Mouse (Mus musculus) liver, embryonic 16.5 days (tissue): ENCODE results near the gene AC109138.7. TPM values are rescaled to one million over a fixed set of nuclear protein-coding genes. Genes with fewer than 3 reads are reported as not detected.
A peak's percentile ranks its signal among the peaks of the same experiment; 100 is the strongest.

ENCODE experiments used
- ATAC-seq: fragments of 200-750 bp; cut with Nextera tagmentation; 2 replicates; pipeline ENCODE4 v1.8.0; 2017; ENCODE audit warnings: low read depth, mild to moderate bottlenecking, moderate number of reproducible peaks, moderate library complexity
- H3K27ac ChIP-seq: fragments of 300-500 bp; sonication (generic); 2 replicates; pipeline ENCODE4 v1.5.1; 2014; ENCODE audit warnings: mild to moderate bottlenecking, low read length
- H3K27me3 ChIP-seq: fragments of 300-500 bp; sonication (generic); 2 replicates; pipeline ENCODE4 v1.6.1; 2014; ENCODE audit warnings: low read depth, low read length, mixed read lengths; ENCODE audit not compliant: control insufficient read depth, insufficient read depth
- H3K36me3 ChIP-seq: fragments of 300-500 bp; sonication (generic); 2 replicates; pipeline ENCODE4 v1.6.1; 2014; ENCODE audit warnings: mild to moderate bottlenecking; ENCODE audit not compliant: control insufficient read depth, insufficient read depth
- H3K4me1 ChIP-seq: fragments of 300-500 bp; sonication (generic); 2 replicates; pipeline ENCODE4 v1.6.1; 2014; ENCODE audit warnings: low read depth, low read length, mixed read lengths; ENCODE audit not compliant: control insufficient read depth
- H3K4me2 ChIP-seq: fragments of 300-500 bp; sonication (generic); 2 replicates; pipeline ENCODE4 v1.6.1; 2014; ENCODE audit warnings: low read depth, low read length, mixed read lengths
- H3K4me3 ChIP-seq: fragments of 300-500 bp; sonication (generic); 2 replicates; pipeline ENCODE4 v1.5.1; 2014; ENCODE audit warnings: low read depth, mild to moderate bottlenecking, low read length
- H3K9ac ChIP-seq: fragments of 300-500 bp; sonication (generic); 2 replicates; pipeline ENCODE4 v1.6.1; 2014; ENCODE audit warnings: low read depth, low read length
- H3K9me3 ChIP-seq: fragments of 300-500 bp; sonication (generic); replicated peaks from 2 replicates; pipeline ENCODE4 v1.6.1; 2016; ENCODE audit warnings: low read length; ENCODE audit not compliant: control insufficient read depth
- WGBS: fragments of 180-500 bp; shearing (Covaris S2); extraction: QIAGEN DNeasy Blood & Tissue Kit; methylation state at CpG from one replicate; pipeline ENCODE4 v1.1.7; 2014; ENCODE audit not compliant: insufficient replicate concordance; 5-methylcytosine and 5-hydroxymethylcytosine counted together
- microRNA-seq: library from miRNA; unstranded; fragments of <30 nt; microRNA quantifications from one replicate; pipeline ENCODE4, GENCODE M21; 2016
- polyA plus RNA-seq: library from polyadenylated mRNA; unstranded; fragments of >200 nt; fragmentation: Nextera tagmentation; extraction: Ambion mirVana; gene quantifications from 2 replicates; pipeline ENCODE4 v1.2.1, GENCODE M21; 2015

The AC109138.7 gene
- polyA plus RNA-seq, 1 experiment from 2014 or later = not detected

- Histone ChIP-seq H3K9ac (no peak overlapping the region), H3K36me3 (no peaks in the 10 kb centered on the region), H3K4me3 (no peak overlapping the region), H3K4me2 (no peak overlapping the region), H3K27ac (no peak overlapping the region), H3K4me1 (peaks cover 6% of the 10 kb centered on the region; the same call in 1 of the 2 replicates), H3K27me3 (no peaks in the 10 kb centered on the region; the same call in 1 of the 2 replicates), H3K9me3 (no peaks in the 10 kb centered on the region)
- ATAC-seq = no peak
- 62% methylated on average over 4 of the region's 4 CpGs for WGBS
These were observed 51.8 kb downstream of the AC109138.7 start for GRCm38 (mm10) chr19:4265956-4266355.

DNA sequence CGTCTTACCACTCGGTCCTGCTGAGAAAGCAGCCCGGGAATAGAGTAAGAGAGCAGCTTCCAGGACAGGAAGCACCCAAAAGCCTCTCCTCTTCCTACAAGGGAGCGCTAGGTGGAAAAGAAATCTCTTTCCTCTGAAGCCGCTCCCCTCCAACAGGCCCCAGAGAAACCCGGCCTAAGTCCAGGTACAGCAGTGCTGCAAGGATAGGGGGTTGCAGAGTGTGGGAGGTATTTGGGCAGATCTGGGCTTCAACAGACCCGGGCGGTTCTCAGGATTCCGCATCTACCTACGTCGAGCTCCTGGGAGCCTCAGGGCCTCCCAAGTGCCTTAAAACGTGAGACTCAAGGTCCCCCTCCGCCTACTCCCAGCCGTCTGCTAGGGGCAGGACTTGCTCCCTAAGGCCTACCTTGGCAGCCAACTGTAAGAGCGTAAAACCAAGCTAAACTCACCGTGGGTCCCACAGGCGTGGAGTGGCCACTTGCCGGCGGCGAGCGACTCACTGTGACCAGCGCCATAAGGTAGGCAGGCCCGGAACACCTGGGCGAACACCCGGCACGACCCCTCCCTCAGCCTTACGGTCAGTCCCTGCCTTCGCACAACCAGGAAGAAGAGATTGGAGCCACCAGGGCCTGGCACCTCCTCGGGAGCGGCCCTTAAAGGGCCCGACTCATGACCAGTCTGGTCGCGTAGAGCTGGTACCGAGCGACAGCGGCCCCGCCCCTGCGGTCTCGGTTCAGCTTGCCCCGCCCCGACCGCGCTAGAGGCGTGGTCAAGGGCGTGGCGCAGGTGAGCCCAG is 54.6 kb downstream of the AC109138.7 start, which contains the start of gene Ssh3:
Ssh3 (minus strand) TSS at position 615 of the 796 bp plus-strand sequence.
- Histone ChIP-seq H3K4me3 (peak within 1 kb of the TSS; percentile 57), H3K9me3 (no peaks in the 10 kb centered on the region), H3K4me1 (peaks cover 6% of the 10 kb centered on the region; the same call in 1 of the 2 replicates), H3K27me3 (no peaks in the 10 kb centered on the region; the same call in 1 of the 2 replicates), H3K9ac (peak within 1 kb of the TSS; percentile 44; the same call in 1 of the 2 replicates), H3K4me2 (peak within 1 kb of the TSS; percentile 63), H3K27ac (no peak within 1 kb of the TSS), H3K36me3 (no peaks in the 10 kb centered on the region)
- 14% methylated on average over 46 of the region's 46 CpGs for WGBS
- peak; percentile 87 for ATAC-seq

- H3K27ac ChIP-seq = no peak overlapping the region
- ATAC-seq = no peak
- H3K4me1 ChIP-seq = peaks cover 6% of the 10 kb centered on the region; the same call in 1 of the 2 replicates
- no peaks in the 10 kb centered on the region; the same call in 1 of the 2 replicates for H3K27me3 ChIP-seq
- no peak overlapping the region for H3K4me2 ChIP-seq
- H3K36me3 ChIP-seq = no peaks in the 10 kb centered on the region
- WGBS = 62% methylated on average over 6 of the region's 6 CpGs
- H3K9me3 ChIP-seq = no peaks in the 10 kb centered on the region
- no peak overlapping the region for H3K4me3 ChIP-seq
- no peak overlapping the region for H3K9ac ChIP-seq
These were observed 56.0 kb downstream of the AC109138.7 start for GRCm38 (mm10) chr19:4270187-4270586.

- no peak for ATAC-seq
- WGBS = 83% methylated on average over 11 of the region's 11 CpGs
- H3K36me3 ChIP-seq = no peaks in the 10 kb centered on the region
- H3K9ac ChIP-seq = no peak overlapping the region
- no peaks in the 10 kb centered on the region; the same call in 1 of the 2 replicates for H3K27me3 ChIP-seq
- H3K4me3 ChIP-seq = no peak overlapping the region
- H3K4me1 ChIP-seq = peaks cover 6% of the 10 kb centered on the region; the same call in 1 of the 2 replicates
- H3K9me3 ChIP-seq = no peaks in the 10 kb centered on the region
- H3K27ac ChIP-seq = no peak overlapping the region
- no peak overlapping the region for H3K4me2 ChIP-seq
These were observed 56.8 kb downstream of the AC109138.7 start for GRCm38 (mm10) chr19:4270972-4271371.

DNA sequence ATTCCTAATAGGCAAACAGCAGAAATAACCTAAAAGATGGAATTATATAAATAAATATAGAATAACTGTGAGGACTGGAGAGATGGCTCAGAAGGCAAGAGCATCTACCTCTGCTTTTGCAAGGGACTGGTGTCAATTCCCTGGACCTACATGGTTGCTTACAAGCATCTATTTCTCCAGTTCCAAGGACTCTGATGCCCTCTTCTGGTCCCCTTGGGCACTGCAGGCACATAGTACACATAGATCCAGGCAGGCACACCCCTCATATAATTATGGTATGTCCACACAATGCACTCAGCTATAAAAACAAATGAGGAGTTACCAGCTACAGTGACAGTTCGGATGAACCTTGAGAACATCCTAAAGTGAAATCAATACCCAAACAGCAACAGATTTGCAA is 65.3 kb downstream of the AC109138.7 start:
- no peak overlapping the region for H3K9ac ChIP-seq
- ATAC-seq = no peak
- peaks cover 13% of the 10 kb centered on the region for H3K4me1 ChIP-seq
- 78% methylated on average over 1 of the region's 1 CpGs for WGBS
- no peak overlapping the region for H3K4me2 ChIP-seq
- H3K9me3 ChIP-seq = no peaks in the 10 kb centered on the region; the same call in 1 of the 2 replicates
- H3K27ac ChIP-seq = no peak overlapping the region
- no peak overlapping the region for H3K4me3 ChIP-seq
- no peaks in the 10 kb centered on the region; the same call in 1 of the 2 replicates for H3K27me3 ChIP-seq
- no peaks in the 10 kb centered on the region for H3K36me3 ChIP-seq

- Histone ChIP-seq H3K4me3 (no peak overlapping the region), H3K27me3 (no peaks in the 10 kb centered on the region; the same call in 1 of the 2 replicates), H3K27ac (no peak overlapping the region), H3K9me3 (no peaks in the 10 kb centered on the region; the same call in 1 of the 2 replicates), H3K4me1 (peaks cover 13% of the 10 kb centered on the region), H3K4me2 (no peak overlapping the region), H3K36me3 (no peaks in the 10 kb centered on the region), H3K9ac (no peak overlapping the region)
- no peak for ATAC-seq
- 91% methylated on average over 9 of the region's 9 CpGs for WGBS
These were observed 66.3 kb downstream of the AC109138.7 start for GRCm38 (mm10) chr19:4280425-4280824.

Small RNAs within 50 kb of the gene (microRNA-seq; reads per million reads assigned to microRNA genes)
- gene Gm26115 (not detected), gene Mir6985 (not detected)

Other genes with a start within 250 kb of the AC109138.7 start
- gene Aldh3b2, start 242.0 kb upstream of the AC109138.7 start, polyA plus RNA-seq = 0.24 and 0.30 TPM in 2 replicates
- 10.5 and 12.4 TPM in 2 replicates for gene Acy3, start 227.8 kb upstream of the AC109138.7 start, polyA plus RNA-seq
- gene Tbx10, start 221.6 kb upstream of the AC109138.7 start, polyA plus RNA-seq = 0.09 TPM in 1 of 2 replicates, not detected in the other
- 12.2 and 12.6 TPM in 2 replicates for gene Nudt8, start 213.8 kb upstream of the AC109138.7 start, polyA plus RNA-seq
- gene Gm49405, start 213.7 kb upstream of the AC109138.7 start, polyA plus RNA-seq = 0.41 and 0.48 TPM in 2 replicates
- 0.42 and 0.75 TPM in 2 replicates for gene Doc2g, start 211.0 kb upstream of the AC109138.7 start, polyA plus RNA-seq
- 144 and 145 TPM in 2 replicates for gene Ndufv1, start 201.6 kb upstream of the AC109138.7 start, polyA plus RNA-seq
- 796 and 823 TPM in 2 replicates for gene Gstp1, start 176.4 kb upstream of the AC109138.7 start, polyA plus RNA-seq
- gene Gstp2, start 168.3 kb upstream of the AC109138.7 start, polyA plus RNA-seq = 6.1 and 17.4 TPM in 2 replicates
- 95.4 and 105 TPM in 2 replicates for gene Gstp3, start 154.8 kb upstream of the AC109138.7 start, polyA plus RNA-seq
- gene Cabp2, start 132.8 kb upstream of the AC109138.7 start, polyA plus RNA-seq = 0.25 and 0.32 TPM in 2 replicates
- gene Cdk2ap2, start 117.2 kb upstream of the AC109138.7 start, polyA plus RNA-seq = 112 and 117 TPM in 2 replicates
- gene Pitpnm1, start 114.4 kb upstream of the AC109138.7 start, polyA plus RNA-seq = 6.6 and 7.3 TPM in 2 replicates
- gene Aip, start 88.5 kb upstream of the AC109138.7 start, polyA plus RNA-seq = 32.4 and 32.6 TPM in 2 replicates
- gene Gpr152, start 74.6 kb upstream of the AC109138.7 start, polyA plus RNA-seq = 0.02 TPM in 1 of 2 replicates, not detected in the other
- gene Cabp4, start 70.3 kb upstream of the AC109138.7 start, polyA plus RNA-seq = 0.18 and 0.20 TPM in 2 replicates
- 72.4 and 74.8 TPM in 2 replicates for gene Coro1b, start 65.7 kb upstream of the AC109138.7 start, polyA plus RNA-seq
- 17.6 and 17.9 TPM in 2 replicates for gene Ptprcap, start 60.8 kb upstream of the AC109138.7 start, polyA plus RNA-seq
- gene Rps6kb2, start 51.0 kb upstream of the AC109138.7 start, polyA plus RNA-seq = 29.4 and 31.9 TPM in 2 replicates
- 0.49 and 0.67 TPM in 2 replicates for gene Carns1, start 38.9 kb upstream of the AC109138.7 start, polyA plus RNA-seq
- gene Tbc1d10c, start 23.1 kb upstream of the AC109138.7 start, polyA plus RNA-seq = 5.5 and 8.1 TPM in 2 replicates
- gene Ppp1ca, start 22.3 kb upstream of the AC109138.7 start, polyA plus RNA-seq = 380 and 393 TPM in 2 replicates
- gene Rad9a, start 12.7 kb upstream of the AC109138.7 start, polyA plus RNA-seq = 14.1 and 14.2 TPM in 2 replicates
- 0.39 and 0.61 TPM in 2 replicates for gene Clcf1, start 119 bp upstream of the AC109138.7 start, polyA plus RNA-seq
- 12.2 and 14.8 TPM in 2 replicates for gene Pold4, start 17.5 kb downstream of the AC109138.7 start, polyA plus RNA-seq
- 2.1 TPM in 2 replicates for gene Ssh3, start 54.8 kb downstream of the AC109138.7 start, polyA plus RNA-seq
- gene Ankrd13d, start 68.8 kb downstream of the AC109138.7 start, polyA plus RNA-seq = 1.1 and 1.2 TPM in 2 replicates
- gene Grk2, start 91.9 kb downstream of the AC109138.7 start, polyA plus RNA-seq = 7.8 and 9.5 TPM in 2 replicates
- 11.0 and 13.7 TPM in 2 replicates for gene Kdm2a, start 183.9 kb downstream of the AC109138.7 start, polyA plus RNA-seq
- gene Rhod, start 225.1 kb downstream of the AC109138.7 start, polyA plus RNA-seq = 8.0 and 11.8 TPM in 2 replicates